Mouse (Mus musculus): ENCODE data around the gene Dguok.
A peak's percentile ranks its signal among the peaks of the same experiment; 100 is the strongest.

The Dguok gene

GRCm38 (mm10) chr6:83506258-83507167, at the start of gene Dguok:
Dguok (minus strand) TSS chr6:83506969.
- peak; percentile 93 to 97 for DNase-seq (ENCODE audit: low spot score in 2 of 2)

GRCm38 (mm10) chr6:83555972-83556371, 49.2 kb upstream of the Dguok start:
- no peak for DNase-seq (ENCODE audit: low spot score in 2 of 2)

- DNase-seq (ENCODE audit: low spot score in 2 of 2) = no peak
Measured at GRCm38 (mm10) chr6:83548346-83548745, 41.6 kb upstream of the Dguok start.

- no peak for DNase-seq (ENCODE audit: low spot score in 2 of 2)
Measured at GRCm38 (mm10) chr6:83545778-83546177, 39.0 kb upstream of the Dguok start.

GRCm38 (mm10) chr6:83541756-83542456, 35.1 kb upstream of the Dguok start:
- peak in 1 of 2 experiments; percentile 15 for DNase-seq (ENCODE audit: low spot score in 2 of 2)

GRCm38 (mm10) chr6:83540017-83540416, 33.2 kb upstream of the Dguok start:
- no peak for DNase-seq (ENCODE audit: low spot score in 2 of 2)

- DNase-seq (ENCODE audit: low spot score in 2 of 2) = no peak
Measured at GRCm38 (mm10) chr6:83536795-83537059, 30.0 kb upstream of the Dguok start.

- no peak for DNase-seq (ENCODE audit: low spot score in 2 of 2)
Measured at GRCm38 (mm10) chr6:83536028-83536794, 29.4 kb upstream of the Dguok start, which contains the start of gene Actg2. Actg2 (minus strand) TSS chr6:83536265.

- no peak for DNase-seq (ENCODE audit: low spot score in 2 of 2)
Measured at GRCm38 (mm10) chr6:83532608-83533007, 25.8 kb upstream of the Dguok start.

GRCm38 (mm10) chr6:83523194-83523593, 16.4 kb upstream of the Dguok start:
- no peak for DNase-seq (ENCODE audit: low spot score in 2 of 2)

- DNase-seq (ENCODE audit: low spot score in 2 of 2) = no peak
Measured at GRCm38 (mm10) chr6:83521784-83522183, 15.0 kb upstream of the Dguok start.

- no peak for DNase-seq (ENCODE audit: low spot score in 2 of 2)
Measured at GRCm38 (mm10) chr6:83518637-83519036, 11.9 kb upstream of the Dguok start.

GRCm38 (mm10) chr6:83515172-83515571, 8.4 kb upstream of the Dguok start:
- DNase-seq (ENCODE audit: low spot score in 2 of 2) = no peak

- peak; percentile 49 to 57 for DNase-seq (ENCODE audit: low spot score in 2 of 2)
Measured at GRCm38 (mm10) chr6:83512495-83512894, 5.7 kb upstream of the Dguok start.

GRCm38 (mm10) chr6:83510210-83510609, 3.4 kb upstream of the Dguok start:
- DNase-seq (ENCODE audit: low spot score in 2 of 2) = no peak

GRCm38 (mm10) chr6:83509442-83509841, 2.7 kb upstream of the Dguok start:
- peak in 1 of 2 experiments; percentile 19 for DNase-seq (ENCODE audit: low spot score in 2 of 2)

- DNase-seq (ENCODE audit: low spot score in 2 of 2) = no peak
Measured at GRCm38 (mm10) chr6:83507168-83507546, 388 bp upstream of the Dguok start.

- DNase-seq (ENCODE audit: low spot score in 2 of 2) = no peak
Measured at GRCm38 (mm10) chr6:83505554-83505953, 1.2 kb downstream of the Dguok start.

GRCm38 (mm10) chr6:83503361-83503760, 3.4 kb downstream of the Dguok start:
- no peak for DNase-seq (ENCODE audit: low spot score in 2 of 2)

GRCm38 (mm10) chr6:83502656-83503055, 4.1 kb downstream of the Dguok start:
- DNase-seq (ENCODE audit: low spot score in 2 of 2) = peak in 1 of 2 experiments; percentile 17

GRCm38 (mm10) chr6:83501524-83502310, 5.1 kb downstream of the Dguok start:
- DNase-seq (ENCODE audit: low spot score in 2 of 2) = no peak
